Mouse (Mus musculus) c-Kit-positive CD71-negative TER-119-negative erythroid progenitor cells, embryonic 14.5 days (primary cell): ENCODE data around the gene Ddx19b.
"Not testable (repeated sequence)": the region's sequence is repeated elsewhere in the genome, so short reads cannot be mapped to it uniquely, and the experiment has no call there.

Experiments used
- DNase-seq: peaks from one replicate; pipeline ENCODE4 v3.0.0-alpha.2; 2013; ENCODE audit warnings: low read depth

The Ddx19b gene

DNA sequence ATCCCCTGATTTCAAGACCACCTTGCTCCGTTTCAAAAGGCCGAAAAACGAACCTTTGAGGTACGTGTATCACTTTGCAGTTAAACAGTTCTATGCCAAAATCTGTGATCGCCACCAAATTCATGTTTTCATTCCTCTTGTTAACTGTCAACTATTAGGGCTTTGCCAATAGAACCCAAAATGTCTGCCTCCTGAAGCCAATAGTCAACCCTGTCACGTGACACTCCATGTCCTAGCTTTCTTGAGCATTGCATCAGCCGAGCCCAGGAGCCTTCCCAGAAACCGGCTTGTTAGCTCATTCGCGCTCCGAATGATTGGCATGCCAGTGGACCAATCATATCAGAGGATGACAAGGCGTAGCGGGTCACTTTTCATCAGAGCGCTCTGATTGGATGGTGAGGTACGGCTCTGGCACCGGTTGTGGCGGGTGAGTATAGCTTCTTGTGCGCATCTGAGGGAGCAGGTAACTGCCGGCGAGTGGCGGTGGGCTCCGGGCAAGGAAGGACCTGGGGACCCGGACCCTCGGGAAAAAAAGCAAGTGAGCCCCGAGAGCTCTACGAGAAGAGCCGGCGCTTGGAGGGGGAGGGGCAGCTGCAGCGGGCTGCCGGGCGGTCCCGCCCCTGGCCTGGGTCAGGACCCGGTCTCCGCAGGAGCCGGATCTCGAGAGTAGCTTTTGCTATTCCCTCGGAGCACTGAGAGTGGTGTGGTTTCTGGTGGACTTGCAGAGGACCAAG is 2.1 kb upstream of the Ddx19b start:
- peak; percentile 100 for DNase-seq

DNA sequence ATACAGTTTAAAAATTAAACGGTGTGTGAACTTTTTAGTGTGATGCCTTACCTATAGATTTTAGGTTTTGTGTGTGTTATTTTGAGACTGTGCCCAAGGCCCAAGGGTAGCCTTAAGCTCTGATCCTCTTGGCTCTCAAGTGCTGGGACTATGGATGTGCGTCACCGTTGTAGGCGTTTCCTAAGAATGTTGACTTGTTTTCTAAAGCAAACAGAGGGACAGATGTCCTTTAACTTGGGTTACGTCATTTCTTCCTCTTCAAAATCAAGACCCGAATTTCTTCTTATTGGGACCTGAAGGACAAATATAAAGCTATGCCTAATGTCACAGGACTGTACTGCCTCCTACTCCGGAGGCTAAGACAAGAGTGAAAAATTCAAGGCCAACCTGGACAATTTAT is 1.4 kb upstream of the Ddx19b start, which contains the start of gene Aars:
TSS of gene Aars (plus strand) at position 229 of the 400 bp plus-strand sequence.
- DNase-seq: no peak

DNA sequence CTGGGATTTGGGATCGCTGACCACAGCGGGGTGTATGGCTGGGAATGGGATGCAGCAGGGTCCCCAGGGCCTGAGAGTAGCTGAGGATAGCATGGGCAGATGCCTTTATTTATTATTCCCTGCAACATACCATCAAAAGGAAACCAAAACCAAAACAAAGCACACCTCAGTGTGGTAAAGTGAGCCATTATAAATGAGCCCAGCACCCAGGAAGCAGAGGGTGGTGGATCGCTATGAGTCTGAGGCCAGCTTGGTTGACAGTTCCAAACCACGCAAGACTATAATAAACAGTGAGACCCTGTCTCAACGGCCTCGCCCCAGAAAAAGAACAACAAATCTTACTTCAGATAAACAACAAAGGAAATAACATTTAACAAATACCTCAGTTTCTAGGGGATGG is 1.5 kb downstream of the Ddx19b start:
- DNase-seq: no peak

DNA sequence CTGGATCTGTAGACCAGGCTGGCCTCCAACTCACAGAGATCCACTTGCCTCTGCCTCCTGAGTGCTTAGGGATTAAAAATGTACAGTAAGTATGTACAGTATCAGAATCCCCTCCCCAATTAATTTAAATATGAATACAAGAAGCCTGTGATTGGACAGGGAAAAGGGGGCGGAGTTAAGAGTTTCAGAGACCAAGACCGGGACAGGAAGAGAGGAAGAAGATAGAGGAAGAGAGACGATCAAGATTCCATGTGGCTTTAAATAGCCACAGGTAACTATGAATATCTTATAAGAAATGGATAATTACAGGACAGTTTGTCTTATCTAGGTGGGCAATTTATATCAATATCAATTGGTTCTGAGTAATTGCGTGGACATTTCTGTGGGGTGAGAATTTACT is 2.0 kb downstream of the Ddx19b start:
- DNase-seq: no peak

DNA sequence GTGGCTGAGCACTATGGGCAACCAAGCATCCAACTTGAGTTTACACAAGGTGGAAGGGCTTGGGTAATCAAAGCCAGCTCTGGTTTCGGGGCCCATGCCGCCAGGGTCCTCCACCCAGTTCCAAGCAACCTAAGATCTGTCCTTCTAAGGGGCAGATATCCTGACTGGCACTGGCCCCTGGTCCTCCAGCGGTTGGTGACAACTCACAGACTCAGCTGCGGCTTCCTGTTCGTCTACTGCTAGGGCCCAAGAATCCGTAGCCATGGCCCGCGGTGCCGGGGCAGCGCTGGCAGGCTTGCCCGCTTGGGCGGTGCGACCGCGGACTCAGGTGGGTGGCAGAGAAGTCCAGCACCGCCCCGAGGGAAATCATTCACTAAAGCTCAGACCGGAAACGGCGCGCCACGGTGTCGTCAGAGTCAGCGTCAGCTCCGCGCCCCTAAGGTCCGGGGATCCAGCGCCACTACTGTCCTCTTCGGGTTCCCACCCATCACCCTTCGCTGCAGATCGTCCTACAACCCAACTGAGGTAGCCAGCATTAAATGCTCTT is 4.1 kb downstream of the Ddx19b start:
- peak; percentile 82 for DNase-seq

DNA sequence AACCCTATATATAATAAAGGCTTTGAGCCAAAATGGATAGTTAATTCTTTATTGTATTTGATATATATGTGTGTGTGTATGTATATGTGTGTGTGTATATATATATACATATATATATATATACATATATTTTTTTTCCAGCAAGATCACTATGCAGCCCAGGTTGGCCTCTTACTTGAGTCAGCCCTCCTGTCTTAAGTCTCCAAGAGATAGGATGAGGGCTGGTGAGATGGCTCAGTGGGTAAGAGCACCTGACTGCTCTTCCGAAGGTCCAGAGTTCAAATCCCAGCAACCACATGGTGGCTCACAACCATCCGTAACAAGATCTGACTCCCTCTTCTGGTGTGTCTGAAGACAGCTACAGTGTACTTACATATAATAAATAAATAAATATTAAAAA is 4.9 kb downstream of the Ddx19b start:
- not testable (repeated sequence) for DNase-seq

DNA sequence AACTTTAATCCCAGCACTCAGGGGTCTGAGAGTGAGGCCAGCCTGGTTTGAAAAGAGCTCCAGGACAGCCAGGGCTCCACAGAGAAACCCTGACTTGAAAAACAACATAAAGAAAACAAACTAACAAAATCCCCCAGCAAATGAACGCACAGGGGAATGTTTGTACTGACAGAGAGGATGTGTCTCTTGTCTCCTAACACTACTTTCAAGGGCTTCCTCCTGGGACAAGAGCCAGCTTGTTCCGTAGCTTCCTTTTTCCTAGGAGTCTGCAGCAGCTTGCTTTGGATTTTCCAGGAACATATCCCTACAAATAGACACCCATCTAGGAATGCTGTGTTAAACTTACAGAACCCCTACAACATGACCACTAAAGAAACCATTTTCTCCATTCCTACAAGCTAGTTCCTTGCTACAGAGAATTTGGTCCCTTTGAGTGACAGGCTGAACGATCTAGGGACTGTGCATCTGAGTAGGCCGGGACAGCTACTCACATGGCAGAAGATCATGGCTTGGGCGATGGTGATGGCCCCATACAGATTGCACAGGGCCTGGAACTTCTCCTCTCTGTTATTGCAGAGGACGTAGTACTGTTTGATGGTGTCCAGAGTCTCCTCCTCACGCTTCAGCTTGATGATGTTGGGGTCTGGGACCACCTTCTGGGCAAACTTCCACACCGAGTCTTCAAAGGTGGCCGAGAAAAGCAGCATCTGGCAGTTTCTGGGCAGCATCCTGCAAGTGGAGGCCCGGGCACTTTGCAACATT is 21.1 kb downstream of the Ddx19b start:
- not testable (repeated sequence) for DNase-seq

DNA sequence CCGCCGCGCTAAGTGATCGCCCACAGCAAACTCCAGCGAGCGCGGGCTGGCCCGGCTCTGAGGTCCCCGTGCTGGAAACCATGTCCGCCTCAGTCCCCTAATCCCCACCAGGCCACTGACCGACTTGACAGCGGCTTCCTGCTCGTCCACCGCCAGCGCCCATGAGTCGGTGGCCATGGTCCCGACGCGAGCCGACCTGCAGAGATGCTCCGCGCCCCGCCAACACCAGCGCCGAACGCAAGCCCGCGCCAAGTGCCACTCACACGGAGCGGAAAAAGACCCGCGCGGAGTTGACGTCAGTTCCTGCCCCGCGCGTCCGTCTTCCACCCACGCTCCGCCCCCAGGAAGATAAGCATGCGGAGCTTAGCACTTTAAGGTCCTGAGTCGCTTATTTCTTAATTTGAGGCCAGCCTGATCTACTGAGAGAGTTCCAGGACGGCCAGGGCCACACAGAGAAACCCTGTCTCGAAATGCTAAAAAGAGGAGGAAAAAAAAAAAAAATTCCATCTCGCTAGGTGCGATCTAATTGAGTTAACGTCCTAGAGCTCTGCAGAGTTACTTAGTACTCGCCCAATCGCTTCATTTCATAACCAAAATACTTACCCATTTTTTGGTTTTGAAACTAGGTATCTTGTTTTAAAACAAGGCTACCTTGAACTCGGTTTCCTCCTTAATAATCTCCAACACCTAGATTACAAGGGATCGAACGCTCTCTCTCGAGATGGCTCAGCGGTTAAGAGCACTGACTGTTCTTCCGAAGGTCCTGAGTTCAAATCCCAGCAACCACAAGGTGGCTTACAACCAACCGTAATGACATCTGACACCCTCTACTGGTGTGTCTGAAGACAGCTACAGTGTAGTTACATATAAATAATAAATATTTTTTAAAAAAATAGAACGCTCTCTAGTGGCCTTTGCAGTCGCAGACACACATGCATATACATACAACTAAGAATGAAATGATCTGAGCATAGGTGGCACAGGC is 33.7 kb downstream of the Ddx19b start, which contains the start of gene Ddx19a:
TSS of gene Ddx19a (minus strand) at position 254 of the 985 bp plus-strand sequence.
- DNase-seq: peak; percentile 85

DNA sequence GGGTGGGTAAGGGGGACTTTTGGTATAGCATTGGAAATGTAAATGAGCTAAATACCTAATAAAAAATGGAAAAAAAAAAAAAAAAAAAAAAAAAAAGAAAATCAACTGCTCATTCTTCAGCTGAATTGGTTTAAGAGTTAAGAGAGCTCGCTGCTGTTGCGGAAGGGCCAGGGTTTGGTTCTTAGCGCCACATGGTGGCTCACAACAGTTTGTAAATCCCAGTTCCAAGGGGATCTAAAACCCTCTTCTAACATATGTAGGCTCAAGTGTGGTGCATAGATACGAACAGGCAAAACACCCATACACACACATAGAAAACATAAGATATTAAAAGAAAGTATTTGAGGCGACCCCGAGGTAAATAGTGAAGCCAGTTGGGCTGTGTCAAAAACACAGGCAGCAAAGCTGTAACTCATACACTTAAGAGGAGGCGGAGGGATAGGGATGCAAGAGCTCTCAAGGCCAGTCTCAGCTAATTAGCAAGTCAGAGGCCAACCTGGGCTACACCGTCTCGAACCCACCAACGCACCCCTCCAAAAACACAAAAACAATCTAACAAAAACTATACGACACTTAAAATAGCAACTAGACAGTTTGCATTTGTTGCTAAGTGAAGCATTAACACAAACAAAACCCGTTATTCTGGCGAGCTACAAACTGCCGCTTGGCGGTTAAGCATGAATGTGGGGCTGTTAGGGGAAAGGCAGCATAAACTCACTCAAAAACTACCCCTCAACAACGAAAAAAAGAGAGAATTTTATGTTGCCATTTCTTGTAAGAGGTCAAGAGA is 34.7 kb downstream of the Ddx19b start:
- no peak for DNase-seq

DNA sequence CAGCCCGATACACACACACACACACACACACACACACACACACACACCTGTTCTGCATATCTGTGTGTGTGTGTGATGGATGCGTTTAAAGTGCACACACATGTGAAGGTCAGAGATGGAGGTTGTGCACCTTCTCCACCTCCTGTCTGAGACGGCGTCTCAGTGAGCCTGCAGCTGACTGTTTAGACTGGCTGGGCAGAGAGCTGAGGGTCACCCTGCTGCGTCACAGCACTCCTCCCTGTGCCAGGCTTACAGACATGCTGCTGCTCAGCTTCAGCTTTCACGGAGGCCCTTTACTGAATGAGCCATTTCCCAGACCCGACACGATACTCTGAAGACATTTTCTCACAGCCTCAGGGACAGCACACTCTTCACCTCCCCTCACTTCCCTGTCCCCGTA is 41.5 kb downstream of the Ddx19b start:
- no peak for DNase-seq

DNA sequence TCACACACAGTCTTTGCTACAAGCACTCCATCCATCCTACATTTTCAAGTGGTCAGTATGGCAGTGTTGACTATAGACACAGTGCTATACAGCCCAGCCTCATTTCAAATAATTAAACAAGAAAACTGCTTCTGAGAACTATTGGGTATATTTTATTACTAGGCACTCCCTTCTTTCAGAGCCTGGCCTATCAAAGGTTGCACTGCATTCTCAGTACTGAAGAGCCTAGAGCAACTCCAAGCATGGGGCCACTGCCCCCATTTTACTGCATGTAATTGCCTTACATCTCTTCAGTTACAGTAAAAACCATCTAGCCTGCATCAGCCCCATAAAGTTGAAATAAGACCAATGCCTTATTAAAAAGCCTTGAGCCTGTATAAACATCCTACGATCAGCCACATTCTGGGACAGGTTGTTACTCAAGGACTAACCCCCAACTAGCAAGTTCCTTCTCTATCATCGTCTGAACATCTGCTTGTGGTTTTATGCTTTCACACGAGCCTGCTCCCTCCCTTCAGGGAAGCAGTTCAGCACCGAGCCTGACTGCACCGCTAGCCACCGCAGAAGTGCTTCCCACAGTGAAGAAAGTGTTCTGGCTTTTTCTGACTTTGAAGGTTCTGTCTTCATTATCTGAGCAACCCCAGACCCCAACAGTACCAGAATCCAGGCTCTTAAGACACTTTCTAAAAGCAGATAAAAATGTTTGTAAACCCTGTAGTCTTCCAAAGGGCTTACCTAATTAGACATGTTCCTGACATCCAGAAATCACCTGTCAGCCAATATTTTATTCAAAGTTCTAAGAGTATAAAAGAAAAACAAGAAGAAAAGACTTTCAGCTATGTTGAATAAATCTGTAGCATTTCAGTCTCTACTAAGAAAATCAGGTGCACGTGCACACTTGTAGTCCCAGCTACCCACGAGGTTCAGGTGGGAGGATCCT is 43.5 kb downstream of the Ddx19b start:
- DNase-seq: peak; percentile 72

DNA sequence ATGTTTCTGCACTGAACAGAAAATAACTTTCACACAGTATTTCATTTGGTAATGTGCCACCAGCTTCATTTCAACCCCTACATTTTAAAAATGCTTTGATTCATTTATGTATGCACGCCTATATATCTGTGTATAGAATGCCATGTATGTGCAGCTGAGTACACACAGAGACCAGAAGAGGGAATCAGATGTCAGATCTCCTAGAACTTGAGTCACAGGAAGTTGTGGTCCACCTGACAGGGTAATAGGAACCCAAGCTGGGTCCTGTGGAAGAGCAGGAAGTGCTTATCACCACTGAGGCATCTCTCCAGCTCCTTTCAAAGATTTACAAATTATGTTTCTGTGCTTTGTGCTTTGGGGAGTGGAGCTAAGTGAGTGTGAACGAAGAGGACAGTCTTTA is 50.2 kb downstream of the Ddx19b start:
- no peak for DNase-seq

DNA sequence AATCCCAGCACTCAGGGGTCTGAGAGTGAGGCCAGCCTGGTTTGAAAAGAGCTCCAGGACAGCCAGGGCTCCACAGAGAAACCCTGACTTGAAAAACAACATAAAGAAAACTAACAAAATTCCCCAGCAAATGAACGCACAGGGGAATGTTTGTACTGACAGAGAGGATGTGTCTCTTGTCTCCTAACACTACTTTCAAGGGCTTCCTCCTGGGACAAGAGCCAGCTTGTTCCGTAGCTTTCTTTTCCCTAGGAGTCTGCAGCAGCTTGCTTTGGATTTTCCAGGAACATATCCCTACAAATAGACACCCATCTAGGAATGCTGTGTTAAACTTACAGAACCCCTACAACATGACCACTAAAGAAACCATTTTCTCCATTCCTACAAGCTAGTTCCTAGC is 53.6 kb downstream of the Ddx19b start:
- not testable (repeated sequence) for DNase-seq

DNA sequence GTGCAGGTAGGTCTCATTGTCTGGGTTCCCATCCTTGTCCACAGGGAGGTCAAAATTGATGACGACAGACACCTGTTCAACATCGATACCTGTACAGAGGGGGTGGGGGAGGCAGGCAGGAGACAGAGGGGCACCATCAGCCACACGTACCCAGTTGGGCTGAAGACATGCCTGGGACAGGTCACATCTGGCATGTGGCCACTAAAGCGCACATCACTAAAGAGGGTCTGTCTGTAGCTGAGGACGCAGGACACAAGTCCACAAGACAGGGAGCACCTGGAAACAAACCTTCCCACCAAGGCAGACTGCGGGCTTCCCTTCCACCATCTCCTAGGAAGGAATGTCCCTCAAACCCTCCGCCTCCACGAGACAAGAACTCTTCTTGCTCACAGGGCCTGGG is 55.0 kb downstream of the Ddx19b start:
- DNase-seq: not testable (repeated sequence)

DNA sequence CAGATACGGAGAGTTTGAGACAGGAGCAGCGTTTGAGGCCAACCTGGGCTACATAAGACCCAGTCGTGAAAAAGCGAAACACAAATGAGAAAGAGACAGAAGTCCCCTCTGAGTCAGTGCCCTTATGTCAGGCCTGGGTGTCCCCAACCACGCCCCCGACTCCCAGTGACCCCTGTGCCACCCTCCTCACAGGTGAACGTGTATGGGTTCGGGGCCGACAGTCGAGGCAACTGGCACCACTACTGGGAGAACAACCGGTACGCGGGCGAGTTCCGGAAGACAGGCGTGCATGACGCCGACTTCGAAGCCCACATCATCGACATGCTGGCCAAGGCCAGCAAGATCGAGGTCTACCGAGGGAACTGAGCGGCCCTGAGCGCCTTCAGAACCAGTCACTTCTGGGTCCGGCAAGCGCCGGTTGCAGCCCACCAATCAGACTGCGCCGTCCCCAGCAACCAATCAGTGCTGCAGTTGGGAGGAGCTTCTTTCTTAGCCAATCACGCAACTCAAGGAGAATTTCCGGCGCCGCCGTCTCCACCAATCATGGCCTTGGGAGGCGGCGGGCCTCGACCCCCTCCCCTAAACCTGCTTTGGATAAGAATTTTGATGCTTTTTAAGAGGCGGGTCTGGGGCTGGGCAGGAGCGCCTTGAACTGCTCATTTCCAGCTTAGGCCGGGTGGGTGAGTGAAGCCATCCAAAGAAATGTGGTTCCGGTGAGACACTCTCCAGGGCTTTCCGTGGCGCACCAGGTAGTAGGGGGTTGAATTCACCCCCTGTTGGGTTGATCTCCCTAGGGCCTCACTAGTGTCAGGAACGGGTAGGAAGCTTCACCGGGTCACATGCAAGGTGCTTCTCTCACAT is 61.4 kb downstream of the Ddx19b start:
- DNase-seq: peak; percentile 92

DNA sequence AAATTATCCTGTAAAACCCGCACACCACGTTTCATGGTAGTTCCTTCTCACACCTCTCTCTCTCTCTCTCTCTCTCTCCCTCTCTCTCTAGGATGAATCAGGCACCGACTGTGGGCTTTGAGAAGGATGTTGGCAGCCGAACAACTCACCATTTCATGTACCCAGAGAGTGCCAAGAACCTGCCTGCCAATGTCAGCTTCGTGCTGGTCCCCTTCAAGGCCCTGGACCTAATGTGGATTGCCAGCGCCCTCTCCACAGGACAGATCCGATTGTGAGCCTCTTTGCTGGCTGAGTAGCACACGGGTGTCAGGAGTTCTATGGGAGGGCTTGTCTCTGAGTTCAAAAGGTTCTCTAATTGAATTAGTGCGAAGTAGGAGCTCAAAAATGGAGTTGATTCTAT is 64.2 kb downstream of the Ddx19b start:
- DNase-seq: no peak

DNA sequence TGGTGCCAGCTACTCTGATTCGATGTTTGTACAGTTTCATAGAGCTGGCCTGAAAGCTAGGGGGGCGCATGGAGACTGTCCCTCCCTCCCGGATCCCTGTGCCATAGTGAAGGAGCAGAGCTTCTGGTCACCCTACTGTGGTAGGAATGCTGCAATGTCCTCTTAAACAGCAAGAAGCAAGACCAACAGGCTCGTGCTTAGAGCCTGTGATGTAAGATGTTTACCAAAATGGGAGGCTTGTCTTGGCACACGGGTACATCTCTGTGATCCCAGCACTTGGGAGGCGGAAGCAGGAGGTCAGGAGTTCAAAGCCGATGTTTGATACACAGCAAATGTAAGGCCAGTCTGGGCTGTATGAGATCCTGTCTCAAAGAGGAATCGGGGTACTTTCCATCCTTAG is 65.0 kb downstream of the Ddx19b start:
- DNase-seq: no peak

DNA sequence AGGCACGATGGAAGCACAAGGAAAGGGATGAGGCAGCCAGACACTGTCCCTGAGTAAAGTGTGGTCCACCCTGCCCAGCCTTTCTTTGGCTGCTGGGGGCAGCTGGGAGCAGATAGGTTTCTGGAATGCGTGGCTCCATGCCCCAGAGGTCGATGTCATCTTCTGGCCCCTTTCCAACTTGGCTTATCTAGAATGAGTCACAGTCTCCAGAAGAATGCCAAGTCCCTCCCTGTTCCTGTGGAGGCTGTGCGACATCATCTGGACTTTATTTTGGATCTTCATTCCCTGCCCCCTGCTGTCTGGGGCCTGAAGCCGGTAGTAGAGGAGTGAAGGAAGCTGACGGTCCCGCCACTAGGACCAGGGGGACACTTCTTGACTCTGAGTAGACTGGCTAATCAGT is 66.0 kb downstream of the Ddx19b start:
- DNase-seq: no peak

DNA sequence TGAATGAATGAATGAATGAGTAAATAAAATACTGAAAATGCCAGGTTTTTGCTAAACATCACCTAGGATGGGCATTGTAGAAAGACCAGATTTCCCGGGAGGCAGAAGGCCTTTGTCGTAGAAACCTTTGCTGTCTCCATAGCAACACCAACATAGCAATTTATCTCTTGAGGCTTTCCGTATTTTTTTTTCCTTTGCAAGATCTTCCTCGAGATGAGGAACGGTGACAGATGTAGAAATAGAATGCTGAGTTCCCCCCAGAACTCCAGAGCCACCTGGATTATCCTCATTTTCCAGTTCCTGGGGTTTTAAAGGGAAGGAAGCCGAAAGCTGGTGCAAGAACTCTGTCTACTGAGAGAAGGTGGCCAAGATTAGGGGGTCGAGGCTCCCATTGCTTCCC is 66.9 kb downstream of the Ddx19b start:
- no peak for DNase-seq
